Mouse (Mus musculus) embryonic facial prominence, embryonic 11.5 days (tissue): ENCODE data around the gene Efcab6. TPM values are rescaled to one million over a fixed set of nuclear protein-coding genes. Genes with fewer than 3 reads are reported as not detected.

Source experiments
- ATAC-seq: fragments of 200-750 bp; cut with Nextera tagmentation; replicated peaks from 2 replicates; pipeline ENCODE4 v1.8.0; 2017; ENCODE audit warnings: low read depth; ENCODE audit not compliant: insufficient number of reproducible peaks, low FRiP score, low TSS enrichment
- DNase-seq: peaks from one replicate; pipeline ENCODE4 v3.0.0-alpha.2; 2015; ENCODE audit warnings: low spot score
- H3K27ac ChIP-seq: fragments of 300-500 bp; sonication (generic); replicated peaks from 2 replicates; pipeline ENCODE4 v1.5.1; 2014; ENCODE audit warnings: mild to moderate bottlenecking, low read depth, low read length, control low read depth
- H3K27me3 ChIP-seq: fragments of 300-500 bp; sonication (generic); 2 replicates; pipeline ENCODE4 v1.6.1; 2014; ENCODE audit warnings: mild to moderate bottlenecking, low read length, moderate library complexity, mixed read lengths; ENCODE audit not compliant: control insufficient read depth, insufficient read depth
- H3K36me3 ChIP-seq: fragments of 300-500 bp; sonication (generic); replicated peaks from 2 replicates; pipeline ENCODE4 v1.6.1; 2014; ENCODE audit warnings: low read depth, mild to moderate bottlenecking, low read length, moderate library complexity, mixed read lengths; ENCODE audit not compliant: control insufficient read depth, insufficient read depth
- H3K4me1 ChIP-seq: fragments of 300-500 bp; sonication (generic); 2 replicates; pipeline ENCODE4 v1.6.1; 2014; ENCODE audit warnings: low read length, mixed read lengths; ENCODE audit not compliant: control insufficient read depth, insufficient read depth
- H3K4me2 ChIP-seq: fragments of 300-500 bp; sonication (generic); 2 replicates; pipeline ENCODE4 v1.6.1; 2014; ENCODE audit warnings: low read depth, mild to moderate bottlenecking, control low read depth, low read length, moderate library complexity
- H3K4me3 ChIP-seq: fragments of 300-500 bp; sonication (generic); 2 replicates; pipeline ENCODE4 v1.5.1; 2014; ENCODE audit warnings: low read depth, low read length, control low read depth
- H3K9ac ChIP-seq: fragments of 300-500 bp; sonication (generic); replicated peaks from 2 replicates; pipeline ENCODE4 v1.6.1; 2014; ENCODE audit warnings: mild to moderate bottlenecking, control low read depth, low read length
- H3K9me3 ChIP-seq: fragments of 300-500 bp; sonication (generic); replicated peaks from 2 replicates; pipeline ENCODE4 v1.6.1; 2016; ENCODE audit warnings: mild to moderate bottlenecking, low read length, inconsistent platforms, mixed read lengths; ENCODE audit not compliant: control insufficient read depth
- WGBS: fragments of 180-500 bp; shearing (Covaris S2); extraction: QIAGEN DNeasy Blood & Tissue Kit; methylation state at CpG from one replicate; pipeline ENCODE4 v1.1.7; 2014; 5-methylcytosine and 5-hydroxymethylcytosine counted together
- polyA plus RNA-seq: library from polyadenylated mRNA; unstranded; fragments of >200 nt; fragmentation: Nextera tagmentation; extraction: Ambion mirVana; gene quantifications from 2 replicates; pipeline ENCODE4 v1.2.1, GENCODE M21; 2014

Efcab6 gene
- polyA plus RNA-seq, 1 experiment from 2014 or later, result 0.20 TPM

GRCm38 (mm10) chr15:83936506-83936905 lies 128.7 kb downstream of the Efcab6 start:
- H3K4me2 ChIP-seq, result no peak overlapping the region
- no peaks in the 10 kb centered on the region for H3K4me1 ChIP-seq
- no peaks in the 10 kb centered on the region for H3K9me3 ChIP-seq
- H3K9ac ChIP-seq, result no peak overlapping the region
- 88% methylated on average over 4 of the region's 4 CpGs for WGBS
- no peaks in the 10 kb centered on the region for H3K27me3 ChIP-seq
- no peak overlapping the region for H3K4me3 ChIP-seq
- no peaks in the 10 kb centered on the region for H3K36me3 ChIP-seq
- DNase-seq (no peak), ATAC-seq (no peak)
- H3K27ac ChIP-seq, result no peak overlapping the region

GRCm38 (mm10) chr15:83934816-83935215 lies 130.4 kb downstream of the Efcab6 start:
- no peaks in the 10 kb centered on the region for H3K4me1 ChIP-seq
- 71% methylated on average over 2 of the region's 2 CpGs for WGBS
- H3K4me3 ChIP-seq, result no peak overlapping the region
- no peaks in the 10 kb centered on the region for H3K36me3 ChIP-seq
- no peaks in the 10 kb centered on the region for H3K27me3 ChIP-seq
- DNase-seq, result no peak
- no peak overlapping the region for H3K4me2 ChIP-seq
- no peak overlapping the region for H3K9ac ChIP-seq
- no peak for ATAC-seq
- H3K27ac ChIP-seq, result no peak overlapping the region
- no peaks in the 10 kb centered on the region for H3K9me3 ChIP-seq

DNA sequence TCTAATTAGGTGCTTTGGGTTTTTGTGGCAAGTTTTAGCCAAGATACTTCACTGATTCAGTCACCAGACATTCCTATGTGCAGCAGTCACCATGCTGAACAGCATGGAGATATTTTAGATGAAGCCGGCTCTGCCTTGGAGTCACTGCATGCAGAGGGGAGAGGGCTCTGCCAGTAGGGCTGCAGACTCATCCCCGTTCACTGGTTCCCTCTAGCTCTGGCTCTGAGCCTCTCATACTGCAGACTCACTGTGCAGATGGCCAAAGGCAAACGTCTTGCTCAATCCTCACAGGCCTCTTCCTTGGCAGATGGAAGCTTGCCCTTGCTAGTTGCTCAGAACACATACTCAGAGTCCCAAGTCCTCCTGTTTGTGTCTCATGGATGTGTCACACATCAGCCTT lies 139.8 kb downstream of the Efcab6 start:
- Histone ChIP-seq H3K27me3 (no peaks in the 10 kb centered on the region), H3K4me3 (no peak overlapping the region), H3K4me1 (no peaks in the 10 kb centered on the region), H3K9ac (no peak overlapping the region), H3K27ac (no peak overlapping the region), H3K36me3 (no peaks in the 10 kb centered on the region), H3K4me2 (no peak overlapping the region), H3K9me3 (no peaks in the 10 kb centered on the region)
- ATAC-seq, result no peak
- no peak for DNase-seq
- WGBS, result 53% methylated on average over 3 of the region's 3 CpGs

DNA sequence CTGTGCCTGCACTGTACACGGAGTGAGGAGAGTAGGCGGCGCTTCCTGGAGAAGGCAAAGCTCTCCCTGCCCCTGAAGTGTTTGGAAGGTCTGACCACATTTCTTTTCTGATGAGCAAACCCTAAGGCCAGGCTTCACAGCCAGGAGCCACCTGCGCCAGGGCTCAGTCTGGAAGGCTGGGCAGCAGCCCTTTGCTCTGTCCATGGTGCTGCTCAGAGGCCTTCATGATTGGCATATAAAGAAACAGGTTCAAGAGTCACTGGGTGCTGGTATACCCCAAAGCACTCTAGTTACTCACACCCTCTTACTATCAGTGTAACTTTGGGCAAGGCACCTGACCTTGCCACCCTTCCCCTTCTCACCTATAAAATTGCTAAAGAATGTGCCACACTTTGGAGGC lies 140.5 kb downstream of the Efcab6 start:
- no peaks in the 10 kb centered on the region for H3K36me3 ChIP-seq
- 16% methylated on average over 4 of the region's 4 CpGs for WGBS
- peak; percentile 81 for DNase-seq
- H3K9me3 ChIP-seq, result no peaks in the 10 kb centered on the region
- no peaks in the 10 kb centered on the region for H3K4me1 ChIP-seq
- H3K9ac ChIP-seq, result no peak overlapping the region
- no peak for ATAC-seq
- no peak overlapping the region for H3K27ac ChIP-seq
- no peak overlapping the region for H3K4me2 ChIP-seq
- no peaks in the 10 kb centered on the region for H3K27me3 ChIP-seq
- no peak overlapping the region for H3K4me3 ChIP-seq

- Histone ChIP-seq H3K9me3 (no peaks in the 10 kb centered on the region), H3K4me2 (no peak overlapping the region), H3K36me3 (no peaks in the 10 kb centered on the region), H3K9ac (no peak overlapping the region), H3K4me1 (no peaks in the 10 kb centered on the region), H3K4me3 (no peak overlapping the region), H3K27ac (no peak overlapping the region), H3K27me3 (no peaks in the 10 kb centered on the region)
- no peak for ATAC-seq
- WGBS, result 83% methylated on average over 10 of the region's 10 CpGs
- no peak for DNase-seq
These were observed 149.8 kb downstream of the Efcab6 start for GRCm38 (mm10) chr15:83915376-83915775.

DNA sequence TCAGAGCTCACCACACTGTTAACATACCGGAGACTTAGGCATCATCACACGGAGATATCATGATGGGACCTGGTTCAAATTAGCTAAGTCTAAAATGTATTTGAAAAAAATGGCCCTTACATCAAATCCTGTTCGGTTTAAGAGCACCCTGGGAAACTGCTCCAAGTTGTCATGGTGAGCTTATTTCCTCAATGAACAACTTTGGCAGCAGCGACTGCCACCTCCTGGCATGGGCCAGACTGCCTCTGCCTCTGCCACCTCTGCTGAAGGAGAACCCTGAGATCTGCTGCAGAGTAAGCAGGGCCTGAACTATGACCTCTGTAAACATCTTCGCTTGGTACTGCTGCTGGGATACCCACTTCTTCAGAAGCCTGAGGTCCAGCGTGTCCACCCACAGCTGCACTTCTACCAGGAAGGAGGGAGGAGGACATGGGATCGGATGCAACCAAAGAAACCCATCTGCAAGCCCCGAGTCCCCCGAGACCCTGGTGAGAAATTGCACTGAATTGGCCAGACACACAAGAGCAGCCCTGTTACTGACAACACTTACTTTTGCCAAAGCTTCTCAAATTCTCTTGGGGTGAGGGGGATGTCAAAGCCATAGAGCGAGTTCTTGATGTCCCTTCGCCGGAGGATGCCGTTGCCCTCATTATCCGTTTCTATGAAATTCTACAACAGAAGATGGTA lies 152.0 kb downstream of the Efcab6 start:
- DNase-seq (no peak), ATAC-seq (no peak)
- Histone ChIP-seq H3K27ac (no peak overlapping the region), H3K9me3 (no peaks in the 10 kb centered on the region), H3K36me3 (no peaks in the 10 kb centered on the region), H3K4me3 (no peak overlapping the region), H3K4me1 (no peaks in the 10 kb centered on the region), H3K4me2 (no peak overlapping the region), H3K27me3 (no peaks in the 10 kb centered on the region), H3K9ac (no peak overlapping the region)
- WGBS, result 88% methylated on average over 14 of the region's 14 CpGs

GRCm38 (mm10) chr15:83906472-83906871 lies 158.7 kb downstream of the Efcab6 start:
- H3K27me3 ChIP-seq, result no peaks in the 10 kb centered on the region
- 88% methylated on average over 13 of the region's 13 CpGs for WGBS
- H3K27ac ChIP-seq, result no peak overlapping the region
- H3K36me3 ChIP-seq, result no peaks in the 10 kb centered on the region
- H3K9ac ChIP-seq, result no peak overlapping the region
- no peak overlapping the region for H3K4me3 ChIP-seq
- no peaks in the 10 kb centered on the region for H3K4me1 ChIP-seq
- H3K9me3 ChIP-seq, result no peaks in the 10 kb centered on the region
- no peak overlapping the region for H3K4me2 ChIP-seq
- DNase-seq (no peak), ATAC-seq (no peak)

GRCm38 (mm10) chr15:83897286-83897685 lies 167.9 kb downstream of the Efcab6 start:
- H3K4me2 ChIP-seq, result no peak overlapping the region
- H3K4me3 ChIP-seq, result no peak overlapping the region
- no peaks in the 10 kb centered on the region for H3K27me3 ChIP-seq
- H3K4me1 ChIP-seq, result no peaks in the 10 kb centered on the region
- DNase-seq (peak; percentile 11), ATAC-seq (no peak)
- H3K36me3 ChIP-seq, result no peaks in the 10 kb centered on the region
- WGBS, result 55% methylated on average over 9 of the region's 9 CpGs
- no peak overlapping the region for H3K27ac ChIP-seq
- no peaks in the 10 kb centered on the region for H3K9me3 ChIP-seq
- H3K9ac ChIP-seq, result no peak overlapping the region
